ENCODE assay signal across 17 mouse cellular contexts in genomic region chr17:83069246-83069645, GRCm38 (mm10).
DNase-seq lines count a peak whose midpoint lies in the region; ATAC-seq and TF ChIP-seq lines count a peak whose summit lies in the region.
"Had no signal": no experiment of that assay in that cellular context is flagged by ENCODE, and none has a peak within 500 bp of the region (broad histone marks: within the 10 kb centered on the region; RNA-seq: fewer than 3 reads in every experiment).

No protein-coding gene starts in this region.

- no peaks in the 10 kb centered on the region for H3K9me3 ChIP-seq in heart, embryonic 12.5 days (replicated peaks)
- H3K9me3 ChIP-seq: embryonic facial prominence, embryonic 15.5 days had no signal

- no peaks in the 10 kb centered on the region for H3K36me3 ChIP-seq in heart, embryonic 12.5 days
- H3K36me3 ChIP-seq in kidney, adult 2 months (ENCODE audit: control insufficient read depth, insufficient read depth, low read length), result no peaks in the 10 kb centered on the region
- H3K36me3 ChIP-seq: embryonic facial prominence, embryonic 15.5 days had no signal

- no peaks in the 10 kb centered on the region for H3K27me3 ChIP-seq in heart, embryonic 12.5 days (replicated peaks)
- H3K27me3 ChIP-seq in kidney, adult 2 months (replicated peaks; ENCODE audit: control insufficient read depth, insufficient read depth, low read length), result no peaks in the 10 kb centered on the region

- H3K27ac ChIP-seq in heart, embryonic 12.5 days (ENCODE audit: poor library complexity, severe bottlenecking), result 0 out of 2 replicates have a peak overlapping the region, but pooled peaks have one; percentile 11
- no peak overlapping the region for H3K27ac ChIP-seq in kidney, adult 2 months (ENCODE audit: insufficient read depth, low read depth, low read length)
- H3K27ac ChIP-seq: embryonic facial prominence, embryonic 15.5 days had no signal

- no peak overlapping the region for H3K4me3 ChIP-seq in heart, embryonic 12.5 days
- H3K4me3 ChIP-seq in kidney, adult 2 months (ENCODE audit: insufficient read depth, low read depth, low read length), result no peak overlapping the region
- H3K4me3 ChIP-seq: embryonic facial prominence, embryonic 15.5 days had no signal

- H3K4me2 ChIP-seq in heart, embryonic 12.5 days, result no peak overlapping the region
- H3K4me2 ChIP-seq: embryonic facial prominence, embryonic 15.5 days had no signal

- no peak for ATAC-seq in heart, embryonic 12.5 days (ENCODE audit: insufficient number of reproducible peaks, low FRiP score)
- ATAC-seq: hindbrain, embryonic 16.5 days; intestine, postnatal 0 days; midbrain, embryonic 16.5 days had no signal

- DNase-seq in gastrocnemius, postnatal 25 days, result peak; percentile 34
- no peak for DNase-seq in gastrocnemius, postnatal 36 days
- DNase-seq in heart, adult 18-20 months, result peak; percentile 56 to 65
- peak; percentile 30 for DNase-seq in heart, postnatal 25 days (ENCODE audit: low spot score)
- no peak for DNase-seq in ovary, postnatal 14 days (ENCODE audit: low spot score)
- no peak for DNase-seq in kidney, adult 2 months
- DNase-seq: B cell, adult 2 months; cerebellum, adult 9-10 months; kidney, postnatal 10 days; layer of hippocampus, adult 9-11 months; right cerebral cortex, adult 18-20 months; thymus, postnatal 36 days had no signal

- H3K9ac ChIP-seq in heart, embryonic 12.5 days, result no peak overlapping the region
- H3K9ac ChIP-seq: embryonic facial prominence, embryonic 15.5 days had no signal

- intact Hi-C loops in gastrocnemius, postnatal 36 days (cut with DNase I), result no loop called here
- intact Hi-C loops in heart, postnatal 25 days (cut with DNase I), result no loop called here

- 21% methylated on average over 4 of the region's 4 CpGs for WGBS in heart, embryonic 12.5 days
- WGBS in kidney, adult 2 months, result 65% methylated on average over 4 of the region's 4 CpGs

- TF ChIP-seq CTCF in kidney, adult 2 months (conservative IDR thresholded peaks at IDR 0.05; ENCODE audit: insufficient read depth, insufficient read length, low read depth, low read length), result no peak

- H3K4me1 ChIP-seq in heart, embryonic 12.5 days (replicated peaks), result peaks cover 51% of the 10 kb centered on the region
- H3K4me1 ChIP-seq in kidney, adult 2 months (ENCODE audit: control insufficient read depth, insufficient read depth, low read length), result no peaks in the 10 kb centered on the region
- H3K4me1 ChIP-seq: embryonic facial prominence, embryonic 15.5 days had no signal

- no peak for TF ChIP-seq POLR2A in kidney, adult 2 months (IDR thresholded peaks at IDR 0.05; ENCODE audit: low read depth, low read length)

Comparison
In these comparisons a context has a peak if more than half of its experiments do, and no peak if none do; other contexts are left out.
1. DNase-seq: peak in gastrocnemius, postnatal 25 days (single experiment), heart, adult 18-20 months (2 of 2) and heart, postnatal 25 days (single experiment); none in gastrocnemius, postnatal 36 days (0 of 2), ovary, postnatal 14 days (single experiment) and kidney, adult 2 months (single experiment).